Mouse (Mus musculus): ENCODE data around the gene Syt9.
"Not testable (repeated sequence)": the region's sequence is repeated elsewhere in the genome, so short reads cannot be mapped to it uniquely, and the experiment has no call there.

Gene Syt9

DNA sequence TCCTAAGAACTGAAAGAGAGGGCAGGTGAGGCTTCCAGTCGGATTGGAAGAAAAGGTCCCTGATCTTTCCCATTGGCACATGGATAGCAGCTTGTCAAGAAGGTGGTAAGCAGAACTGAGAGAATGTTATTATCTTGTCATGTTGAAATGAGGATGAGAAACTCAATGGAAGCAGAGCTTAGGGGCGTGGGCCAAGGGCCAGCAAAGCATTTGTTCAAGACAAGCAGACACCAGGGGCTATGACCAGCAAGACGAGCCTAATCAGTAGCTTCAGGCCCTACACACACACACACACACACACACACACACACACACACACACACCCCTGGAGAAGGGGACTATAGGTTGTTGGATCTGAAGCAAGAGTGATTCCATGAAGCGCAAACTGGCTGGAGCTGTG is 90.6 kb downstream of the Syt9 start:
- no peak for DNase-seq (ENCODE audit: low read depth, low spot score)

DNA sequence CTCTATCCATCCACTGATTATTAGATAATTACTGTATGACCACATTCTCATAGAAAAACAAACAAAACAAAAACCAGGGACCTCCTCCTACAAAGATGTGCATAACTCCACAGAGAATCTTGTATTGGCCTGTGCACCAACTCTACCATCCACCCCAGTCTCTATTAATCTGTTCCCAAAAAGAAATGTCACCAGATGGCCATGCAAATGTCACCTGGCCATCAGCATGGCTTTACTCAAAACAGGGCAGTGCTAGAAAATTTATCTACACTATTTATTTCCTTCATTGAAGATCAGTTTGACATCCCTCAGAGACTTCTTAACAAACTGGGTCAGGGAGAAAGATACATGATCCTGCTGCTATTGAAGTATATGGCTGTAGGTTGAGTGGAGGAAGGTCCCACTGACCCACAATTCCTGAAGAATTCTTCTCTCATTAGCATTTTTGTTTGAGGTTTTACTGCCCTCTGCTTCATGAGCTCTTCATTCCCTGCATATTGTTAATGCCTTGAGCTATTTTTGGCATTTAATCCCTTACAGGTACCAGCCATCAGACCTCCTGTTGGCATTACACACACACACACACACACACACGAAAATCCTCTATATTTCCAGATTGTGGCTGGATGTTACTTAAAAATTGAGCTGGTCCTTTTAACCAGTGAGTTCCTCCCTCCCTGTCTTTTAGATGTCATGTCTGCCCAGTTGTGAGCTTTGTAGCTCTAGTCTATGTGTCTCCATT is 91.3 kb downstream of the Syt9 start:
- no peak for DNase-seq (ENCODE audit: low read depth, low spot score)

DNA sequence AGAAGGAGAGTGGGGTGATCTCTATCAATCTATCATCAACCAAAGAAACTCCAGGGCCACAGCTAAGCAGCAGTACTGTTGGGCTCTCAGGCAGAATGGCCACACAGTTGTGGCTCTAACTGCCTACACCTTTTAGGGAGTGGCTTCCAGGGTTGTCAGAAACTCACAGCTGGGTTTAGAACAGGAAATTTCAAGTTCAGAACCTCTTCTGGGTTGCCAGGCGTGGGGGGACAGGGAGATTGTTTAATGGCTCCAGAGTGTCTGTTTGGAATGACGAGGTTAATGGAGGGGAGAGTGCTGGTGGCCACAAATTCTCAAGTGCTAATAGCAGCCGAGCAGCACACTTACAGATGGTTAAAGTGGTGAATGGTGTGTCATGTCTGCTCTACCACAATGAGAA is 92.4 kb downstream of the Syt9 start:
- DNase-seq (ENCODE audit: low read depth, low spot score): peak; percentile 13

DNA sequence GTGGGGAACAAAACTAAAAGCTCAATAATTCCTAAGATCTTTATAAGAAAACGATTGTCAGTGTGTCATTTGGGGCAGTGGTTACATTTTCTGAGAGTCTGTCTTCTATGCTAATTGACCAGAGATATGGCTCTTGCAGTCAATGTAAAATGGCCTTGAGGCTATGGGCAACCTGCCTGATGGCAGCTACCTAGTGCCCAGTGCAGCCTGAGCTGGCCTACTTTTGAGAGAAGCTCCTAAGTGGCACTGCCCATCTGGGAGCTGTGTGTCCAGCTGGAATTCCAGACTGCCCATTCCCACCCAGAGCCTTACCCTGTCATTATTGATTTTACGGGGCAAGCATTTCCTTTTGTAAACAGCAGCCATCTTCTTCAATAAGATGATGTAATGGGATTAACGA is 94.6 kb downstream of the Syt9 start:
- DNase-seq (ENCODE audit: low read depth, low spot score): no peak

DNA sequence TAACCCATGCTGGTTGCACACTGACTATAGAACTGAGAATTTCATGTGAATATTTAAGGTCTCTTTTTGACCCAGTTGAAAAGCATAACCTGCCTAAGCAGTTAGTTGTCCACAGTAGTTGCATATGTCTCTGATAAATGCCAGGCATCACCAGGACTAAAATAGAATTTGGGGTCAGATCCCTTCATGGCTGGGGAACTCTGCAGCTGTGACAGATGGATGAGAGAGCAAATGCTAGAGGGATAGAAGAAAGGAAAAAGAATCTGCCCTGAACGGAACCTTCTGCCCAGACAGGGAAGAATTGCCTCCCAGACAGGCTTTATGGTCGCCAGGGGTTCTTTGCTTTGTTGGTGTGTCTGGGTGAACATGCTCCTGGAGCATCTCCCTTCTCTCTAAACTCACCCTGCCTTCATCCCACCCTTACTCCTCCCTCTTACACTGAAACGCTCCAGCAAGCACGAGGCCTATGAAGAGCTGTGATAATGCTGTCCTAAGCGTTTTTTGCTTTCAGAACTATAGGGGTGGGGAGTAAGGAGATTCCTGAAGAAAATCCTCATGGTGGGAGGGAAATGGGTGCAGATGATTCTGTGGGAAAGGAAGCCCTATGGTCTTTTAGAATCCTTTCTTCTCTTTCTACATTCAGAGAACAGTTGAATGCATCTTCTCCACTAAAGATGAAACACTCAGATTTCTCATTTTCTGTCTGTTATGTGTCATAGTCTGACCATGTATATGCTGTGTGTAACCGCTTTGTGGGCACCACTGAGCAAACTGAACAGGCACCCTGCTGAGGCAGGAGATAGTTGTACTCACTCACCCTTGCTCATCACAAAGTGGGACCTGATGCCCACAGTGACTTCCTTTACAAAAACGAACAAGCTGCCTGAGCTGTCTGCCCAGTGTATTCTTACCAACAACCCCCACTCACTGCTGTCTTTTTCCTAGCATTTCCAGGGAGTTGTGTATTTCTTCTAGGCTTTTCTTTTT is 108.7 kb downstream of the Syt9 start:
- no peak for DNase-seq (ENCODE audit: low read depth, low spot score)

DNA sequence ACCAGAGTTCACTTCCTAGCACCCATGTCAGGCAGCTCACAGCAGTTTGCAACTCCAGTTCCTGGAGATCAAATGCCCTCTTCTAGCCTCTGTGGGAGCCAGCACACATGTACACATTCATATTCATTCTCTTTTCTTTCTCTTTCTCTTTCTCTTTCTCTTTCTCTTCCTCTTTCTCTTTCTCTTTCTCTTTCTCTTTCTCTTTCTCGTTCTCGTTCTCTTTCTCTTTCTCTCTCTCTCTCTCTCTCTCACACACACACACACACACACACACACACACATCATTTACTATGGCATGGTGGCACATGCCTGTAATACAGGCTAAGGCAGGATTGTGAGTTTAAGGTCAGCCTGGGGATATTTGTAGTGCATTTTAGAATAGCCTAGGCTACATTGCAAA is 115.2 kb downstream of the Syt9 start:
- not testable (repeated sequence) for DNase-seq (ENCODE audit: low read depth, low spot score)

DNA sequence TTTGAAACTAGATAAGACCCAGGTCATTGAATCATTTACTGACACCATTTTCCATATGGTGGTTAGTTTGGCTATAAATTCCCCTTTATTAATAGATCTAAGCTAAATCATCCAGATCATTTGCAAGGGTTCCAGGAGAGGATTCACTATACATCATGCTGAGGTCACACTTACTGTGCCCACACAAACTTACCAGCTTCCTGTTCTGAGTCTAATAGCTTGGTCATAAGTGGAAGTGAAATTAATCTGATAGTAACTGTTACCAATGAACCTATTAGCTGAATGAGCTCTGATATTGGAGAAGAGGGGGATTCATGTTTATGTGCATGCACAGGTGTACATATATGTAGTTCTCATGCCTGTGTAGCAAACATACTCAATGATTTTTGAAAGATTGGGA is 124.9 kb downstream of the Syt9 start:
- DNase-seq (ENCODE audit: low read depth, low spot score): no peak

DNA sequence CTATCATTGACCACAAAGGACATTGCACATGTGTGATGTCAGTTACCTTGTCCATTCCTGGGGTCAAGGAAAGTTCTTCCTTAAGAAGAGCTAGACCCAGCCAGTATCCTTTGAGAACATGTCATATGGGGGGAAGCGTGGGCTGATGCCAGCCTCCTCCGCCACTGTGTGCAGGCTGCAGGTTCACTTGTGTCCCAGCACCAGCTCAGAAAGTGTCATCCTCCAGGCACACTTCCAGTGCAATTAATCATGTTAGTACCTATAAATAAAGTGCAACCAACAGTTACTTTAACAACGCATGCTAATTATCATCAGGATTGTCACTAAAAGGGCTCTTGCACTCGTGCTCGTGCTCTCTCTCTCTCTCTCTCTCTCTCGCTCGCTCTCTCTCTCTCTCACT is 126.4 kb downstream of the Syt9 start:
- no peak for DNase-seq (ENCODE audit: low read depth, low spot score)

DNA sequence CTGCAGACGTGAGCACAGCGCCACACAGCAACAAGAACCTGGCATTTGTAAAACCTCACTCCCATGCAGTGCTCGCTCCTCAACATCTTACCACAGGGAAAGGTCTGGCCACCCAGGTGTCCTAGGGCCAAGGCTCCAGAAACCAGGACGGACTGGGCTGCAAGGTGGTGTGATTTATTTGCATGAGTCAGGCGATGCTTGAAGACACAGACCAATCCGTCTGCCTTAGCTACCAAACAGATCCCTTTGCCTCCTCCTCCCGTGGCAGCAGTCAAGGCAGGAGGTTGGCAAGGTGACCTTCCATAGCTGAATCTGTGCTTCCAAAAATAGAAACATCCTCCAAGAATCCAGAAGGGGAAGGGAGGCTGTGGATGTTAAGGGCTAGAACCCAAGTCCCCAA is 130.1 kb downstream of the Syt9 start:
- peak; percentile 40 for DNase-seq (ENCODE audit: low read depth, low spot score)

DNA sequence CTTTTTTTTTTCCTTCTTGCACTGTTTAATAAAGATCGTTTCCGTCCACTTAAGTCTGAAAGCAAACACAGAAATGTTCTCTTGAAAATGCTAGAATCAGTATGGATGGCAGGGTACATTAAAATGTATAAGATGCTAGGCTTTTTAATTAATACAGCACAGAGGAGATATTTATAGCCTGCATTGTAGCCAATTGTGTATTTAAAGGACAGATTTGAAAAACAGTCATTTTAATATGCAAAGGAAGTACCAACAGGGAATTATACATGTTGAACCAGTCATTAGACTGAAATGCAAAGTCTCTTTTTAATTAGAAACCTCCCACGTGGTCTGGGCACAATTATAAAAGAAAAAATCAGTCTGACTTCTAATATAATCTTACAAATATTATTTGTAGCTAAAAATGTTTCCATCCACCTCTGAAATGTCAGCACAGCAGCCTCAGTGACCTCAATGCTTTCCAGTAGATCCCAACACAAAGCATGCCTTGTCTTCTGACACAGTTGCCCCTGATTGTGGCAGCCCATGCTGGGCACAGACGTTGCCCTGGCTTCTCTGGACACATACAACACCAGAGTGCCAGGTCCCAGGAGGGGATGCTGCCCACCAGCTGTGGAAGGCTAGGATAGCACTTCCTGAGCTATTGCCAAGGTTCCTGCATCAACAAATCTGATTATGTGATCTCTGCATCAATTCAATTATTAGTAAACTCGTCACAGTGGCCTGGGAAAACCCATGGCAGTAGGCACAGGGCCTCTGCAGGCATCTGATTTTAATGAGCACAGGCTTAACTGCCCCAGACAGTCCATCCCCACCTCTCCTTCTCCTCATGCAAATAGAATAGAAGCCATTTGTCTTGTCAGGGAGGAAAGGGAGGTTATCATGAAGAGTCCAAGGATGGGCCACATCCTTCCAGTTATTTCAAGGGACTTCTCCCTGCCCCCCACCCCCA is 134.5 kb downstream of the Syt9 start:
- no peak for DNase-seq (ENCODE audit: low read depth, low spot score)

DNA sequence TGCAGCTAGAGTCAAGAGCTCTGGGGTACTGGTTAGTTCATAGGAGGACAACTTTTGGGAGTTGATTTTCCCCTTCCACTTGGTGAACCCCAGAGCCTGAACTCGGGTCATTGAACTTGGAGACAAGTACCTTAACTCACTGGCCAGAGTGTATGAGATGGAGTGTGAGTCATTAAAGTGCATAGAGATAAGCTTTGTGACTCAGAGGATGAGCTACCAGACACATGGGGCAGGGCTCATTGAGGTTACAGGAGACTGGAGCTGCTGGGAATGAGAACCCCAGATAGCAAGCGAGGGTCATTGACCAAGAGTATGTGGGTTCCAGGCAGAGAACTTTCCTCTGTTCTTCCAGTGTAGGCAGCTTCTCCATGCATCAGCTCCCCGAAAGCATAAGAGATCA is 137.4 kb downstream of the Syt9 start:
- DNase-seq (ENCODE audit: low read depth, low spot score): no peak

DNA sequence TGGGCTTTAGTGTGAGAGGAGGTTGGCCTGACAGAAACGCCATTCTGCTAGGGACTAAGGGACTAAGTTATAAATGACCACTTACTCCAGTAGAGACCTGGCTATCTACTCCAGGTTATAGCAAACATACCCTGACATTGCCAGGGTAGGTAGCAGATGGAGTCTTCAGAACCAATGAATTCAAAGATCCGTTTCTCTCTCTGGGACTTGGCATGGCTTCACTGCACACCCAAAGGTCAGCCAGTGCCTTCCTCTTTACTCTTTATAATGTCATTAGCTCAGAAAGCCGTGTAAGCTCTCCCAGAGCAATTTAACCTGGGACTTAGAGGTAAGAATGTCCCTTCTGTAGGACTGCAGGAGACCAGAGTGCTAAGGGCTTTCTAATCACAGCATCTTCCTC is 139.2 kb downstream of the Syt9 start:
- DNase-seq (ENCODE audit: low read depth, low spot score): no peak

DNA sequence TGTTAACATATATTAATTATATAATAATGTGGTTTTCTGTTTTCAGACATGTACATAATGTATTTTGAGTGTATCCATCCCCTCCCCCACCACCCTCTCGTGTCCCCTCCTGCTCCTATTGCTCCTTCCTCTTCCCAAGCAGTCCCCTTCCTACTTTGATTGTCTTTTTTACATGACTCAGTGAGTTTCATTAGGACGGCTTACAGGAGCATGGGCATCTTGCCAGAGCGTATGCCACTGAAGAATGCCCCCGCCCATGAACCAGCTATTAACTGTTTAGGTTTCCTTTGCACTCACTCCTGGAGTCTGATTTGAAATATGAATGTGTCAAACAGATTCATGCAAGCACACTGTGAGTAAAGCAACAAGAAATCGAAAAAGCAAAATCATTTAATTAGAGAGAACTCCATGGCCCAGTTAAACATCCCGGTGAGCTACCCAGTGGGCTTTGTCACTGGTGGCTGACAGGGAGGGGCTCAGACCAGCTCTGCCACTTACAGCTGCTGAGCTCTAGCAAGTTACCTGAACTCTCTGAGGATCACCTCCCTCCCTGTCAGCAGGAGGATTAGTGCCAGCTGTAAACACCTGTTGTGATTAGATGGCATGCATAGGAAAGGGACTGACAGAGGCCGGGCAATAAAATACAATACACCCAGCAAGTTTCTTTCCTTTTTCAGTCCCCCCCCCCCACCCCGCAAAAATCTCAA is 146.3 kb downstream of the Syt9 start:
- no peak for DNase-seq (ENCODE audit: low read depth, low spot score)

DNA sequence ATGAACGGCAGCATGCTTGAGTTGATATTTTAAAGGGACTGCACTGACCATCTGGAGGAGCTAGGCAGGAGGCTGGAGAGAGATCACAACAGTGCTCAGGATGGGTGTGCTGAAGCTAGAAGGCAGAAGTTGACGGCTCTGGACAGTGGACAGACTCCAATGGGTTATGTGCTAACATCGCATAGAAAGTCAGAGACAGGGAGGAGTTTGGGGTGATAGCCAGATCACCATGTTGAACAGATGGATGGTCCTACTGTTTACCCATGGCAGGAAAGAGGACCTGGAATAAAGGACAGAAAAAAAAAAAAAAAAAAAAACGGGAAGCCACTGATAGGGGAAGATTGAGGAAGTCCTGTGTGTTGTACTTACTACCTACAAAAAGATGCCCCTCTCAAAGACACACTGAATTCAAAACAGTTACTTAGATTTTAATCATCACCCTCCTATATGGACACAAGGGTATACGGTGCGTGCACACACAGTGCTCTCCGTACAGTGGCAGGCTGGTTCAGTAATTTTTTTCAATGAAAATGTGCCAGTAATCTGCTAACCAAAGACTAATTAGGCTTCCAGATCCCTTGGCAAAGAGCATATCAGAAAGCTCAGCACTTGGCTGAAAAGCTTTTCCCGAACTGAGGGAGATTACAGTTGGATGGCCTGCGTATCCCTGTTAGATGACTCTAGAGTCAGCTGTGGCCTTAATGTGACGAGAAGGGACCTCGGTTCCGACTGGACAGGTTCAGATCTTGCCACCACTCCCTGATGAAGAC is 148.9 kb downstream of the Syt9 start:
- DNase-seq (ENCODE audit: low read depth, low spot score): no peak

DNA sequence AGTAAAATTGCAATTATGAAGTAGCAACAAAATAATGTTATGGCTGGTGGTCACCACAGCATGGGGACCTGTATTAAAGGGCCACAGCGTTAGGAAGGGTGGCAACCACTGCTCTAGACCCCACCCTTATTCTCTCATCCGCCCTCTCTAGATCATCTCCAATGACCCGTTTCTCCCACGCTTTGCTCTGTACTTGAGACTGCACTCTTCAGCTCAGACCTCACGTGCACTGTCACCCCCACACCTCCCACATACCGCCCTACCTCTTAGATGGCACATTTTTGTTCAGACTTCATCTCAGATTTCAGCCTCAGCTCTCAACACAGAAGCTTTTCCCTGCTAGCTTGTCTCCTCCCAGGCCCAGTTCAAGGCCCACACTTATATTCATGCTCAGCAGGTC is 150.9 kb downstream of the Syt9 start:
- no peak for DNase-seq (ENCODE audit: low read depth, low spot score)

DNA sequence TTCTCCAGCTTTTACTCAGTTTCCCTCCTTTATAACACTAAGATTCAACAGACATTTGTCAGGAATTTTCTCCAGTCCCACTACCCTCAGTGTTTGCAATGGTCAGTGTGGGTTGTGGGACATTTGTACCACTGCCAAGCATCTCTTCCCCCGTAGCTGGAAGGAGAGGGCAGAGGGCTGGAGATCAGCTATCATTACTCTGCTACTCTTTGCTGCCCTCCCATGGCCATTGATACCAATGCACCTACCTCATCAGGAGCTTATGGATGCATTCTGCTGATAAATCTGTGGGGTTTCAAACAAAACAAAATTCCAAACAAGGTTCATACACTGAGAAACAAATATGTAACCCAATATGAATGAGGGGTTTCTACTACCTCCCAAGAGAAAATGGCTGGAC is 155.8 kb downstream of the Syt9 start:
- DNase-seq (ENCODE audit: low read depth, low spot score): peak; percentile 60

DNA sequence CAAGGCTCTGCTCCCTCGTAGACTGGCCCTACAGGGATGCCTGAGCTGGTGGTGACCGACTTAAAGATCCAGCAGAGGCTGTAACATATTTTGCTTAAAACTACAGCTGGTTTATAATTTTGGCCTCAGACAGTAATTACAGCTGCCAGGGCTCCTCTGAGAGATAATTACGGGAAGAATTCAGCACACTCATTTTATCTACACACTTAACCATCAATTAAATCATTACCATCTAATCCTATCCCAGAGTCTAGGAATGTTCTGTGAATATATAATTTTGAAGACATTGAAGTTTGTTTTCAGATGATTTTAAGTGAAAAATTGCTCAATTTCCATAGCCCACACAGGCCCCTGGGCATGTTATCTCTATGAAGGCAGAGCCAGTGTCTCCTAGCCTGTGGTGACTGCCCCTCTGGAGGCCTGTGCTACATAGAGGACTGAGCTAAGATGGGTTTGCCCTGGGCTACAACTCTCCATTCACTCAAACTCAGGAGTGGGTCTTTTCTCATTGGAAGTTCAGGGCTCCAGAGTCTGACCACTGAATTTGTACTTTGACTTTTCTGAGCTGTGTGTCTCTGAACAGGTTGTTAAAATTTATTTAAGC is 157.7 kb downstream of the Syt9 start:
- no peak for DNase-seq (ENCODE audit: low read depth, low spot score)

DNA sequence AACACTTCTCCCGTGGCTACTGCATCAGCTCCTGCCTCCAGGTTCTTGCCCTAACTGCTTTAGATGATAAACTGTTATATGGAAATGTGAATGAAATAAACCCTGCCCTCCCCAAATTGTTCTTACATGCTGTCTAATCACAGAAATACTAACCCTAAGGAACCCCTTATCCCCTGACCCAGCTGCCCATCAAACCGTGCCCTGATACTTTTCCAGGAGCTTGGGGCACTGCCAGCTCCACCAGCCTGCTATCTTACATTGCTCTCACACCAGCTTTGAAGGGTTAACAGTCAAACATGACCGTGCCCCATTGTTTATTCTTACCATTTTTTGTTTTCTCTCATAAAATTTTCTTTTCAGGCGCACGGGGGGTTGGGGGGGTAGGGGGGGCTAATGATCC is 158.8 kb downstream of the Syt9 start:
- DNase-seq (ENCODE audit: low read depth, low spot score): no peak

DNA sequence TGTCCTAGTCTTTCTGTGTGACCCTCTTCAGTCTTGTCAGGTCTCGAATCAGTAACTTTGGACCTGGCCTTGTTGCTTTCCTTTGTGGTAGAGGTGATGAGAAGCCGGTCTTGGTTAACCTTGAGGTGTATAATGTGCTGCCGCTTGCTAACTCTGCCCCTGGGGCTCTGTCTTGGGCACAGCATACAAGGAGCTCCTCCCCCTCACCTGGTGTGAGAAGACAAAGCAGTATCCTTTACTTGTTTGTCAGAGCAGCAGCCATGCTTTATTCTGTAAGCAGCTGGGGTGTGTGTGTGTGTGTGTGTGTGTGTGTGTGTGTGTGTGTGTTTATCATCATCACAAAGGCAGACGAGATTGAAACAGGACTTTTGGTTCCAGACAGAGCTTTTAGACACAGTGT is 164.8 kb downstream of the Syt9 start:
- peak; percentile 65 for DNase-seq (ENCODE audit: low read depth, low spot score)

DNA sequence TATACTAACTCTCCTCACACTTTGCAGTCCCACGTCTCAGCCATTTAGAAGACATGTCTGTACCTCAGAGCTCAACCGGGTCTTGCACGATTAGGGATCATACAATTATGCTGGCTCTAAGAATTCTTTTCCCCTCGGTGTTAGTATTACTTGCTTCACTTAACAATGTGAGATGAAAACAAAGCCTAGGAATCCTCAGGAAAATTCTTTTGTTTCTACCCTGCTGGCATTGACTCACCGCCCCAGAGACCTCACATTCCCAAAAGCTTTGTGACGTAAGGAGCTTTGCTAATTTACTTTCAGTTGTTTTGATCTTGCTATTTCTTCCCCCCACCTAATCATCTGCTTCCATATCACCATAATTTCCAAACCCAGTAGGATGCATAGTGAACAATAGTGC is 166.0 kb downstream of the Syt9 start:
- DNase-seq (ENCODE audit: low read depth, low spot score): peak; percentile 32
